7 mouse cellular contexts compared by ENCODE assay signal in genomic region chr7:12835779-12836178, GRCm38 (mm10). TPM values are rescaled to one million over a fixed set of nuclear protein-coding genes. Genes with fewer than 3 reads are reported as not detected.
A peak's percentile ranks its signal among the peaks of the same experiment; 100 is the strongest.
DNase-seq lines count a peak whose midpoint lies in the region; ATAC-seq lines count a peak whose summit lies in the region.

No protein-coding gene starts in this region.

- ATAC-seq in megakaryocyte, adult 5-6 weeks (ENCODE audit: poor library complexity, severe bottlenecking), result no peak
- no peak for ATAC-seq in forebrain, embryonic 14.5 days
- ATAC-seq in limb, embryonic 15.5 days (ENCODE audit: insufficient number of reproducible peaks, low FRiP score, low TSS enrichment, low read depth), result no peak
- no peak for ATAC-seq in stomach, embryonic 15.5 days (ENCODE audit: insufficient read depth, low FRiP score, low read depth)
- ATAC-seq in megakaryocyte progenitor cell, adult 5-6 weeks (replicated peaks; ENCODE audit: poor library complexity), result no peak

- no peak overlapping the region for H3K9ac ChIP-seq in forebrain, embryonic 14.5 days (ENCODE audit: low read length)
- no peak overlapping the region for H3K9ac ChIP-seq in limb, embryonic 15.5 days
- no peak overlapping the region for H3K9ac ChIP-seq in stomach, embryonic 15.5 days

- peaks cover 49% of the 10 kb centered on the region for H3K36me3 ChIP-seq in megakaryocyte, embryonic 14.5 days (replicated peaks; ENCODE audit: low read length)
- peaks cover 41% of the 10 kb centered on the region for H3K36me3 ChIP-seq in forebrain, embryonic 14.5 days (ENCODE audit: control insufficient read depth, insufficient read depth, low read length)
- peaks cover 45% of the 10 kb centered on the region for H3K36me3 ChIP-seq in limb, embryonic 15.5 days
- peaks cover 38% of the 10 kb centered on the region for H3K36me3 ChIP-seq in stomach, embryonic 15.5 days

- peak overlapping the region; percentile 94 for H3K4me3 ChIP-seq in megakaryocyte, embryonic 14.5 days (replicated peaks)
- peak overlapping the region; percentile 42 for H3K4me3 ChIP-seq in forebrain, embryonic 14.5 days (ENCODE audit: low read depth, low read length)
- peak overlapping the region; percentile 49 for H3K4me3 ChIP-seq in limb, embryonic 15.5 days
- peak overlapping the region; percentile 66 for H3K4me3 ChIP-seq in stomach, embryonic 15.5 days (replicated peaks)

- no peak for DNase-seq in forebrain, embryonic 14.5 days (ENCODE audit: low spot score)
- DNase-seq in layer of hippocampus, adult 11-12 months (ENCODE audit: low spot score), result no peak

- WGBS in forebrain, embryonic 14.5 days, result 98% methylated on average over 4 of the region's 4 CpGs
- 97% methylated on average over 4 of the region's 4 CpGs for WGBS in limb, embryonic 15.5 days
- 93% methylated on average over 4 of the region's 4 CpGs for WGBS in stomach, embryonic 15.5 days

- peaks cover 17% of the 10 kb centered on the region for H3K4me1 ChIP-seq in megakaryocyte, embryonic 14.5 days
- no peaks in the 10 kb centered on the region for H3K4me1 ChIP-seq in forebrain, embryonic 14.5 days (ENCODE audit: control insufficient read depth, insufficient read depth, low read length)
- H3K4me1 ChIP-seq in limb, embryonic 15.5 days, result no peaks in the 10 kb centered on the region
- H3K4me1 ChIP-seq in stomach, embryonic 15.5 days, result no peaks in the 10 kb centered on the region

- H3K27me3 ChIP-seq in megakaryocyte, embryonic 14.5 days (replicated peaks), result no peaks in the 10 kb centered on the region
- H3K27me3 ChIP-seq in forebrain, embryonic 14.5 days (replicated peaks; ENCODE audit: control insufficient read depth, insufficient read depth, low read length), result no peaks in the 10 kb centered on the region
- no peaks in the 10 kb centered on the region for H3K27me3 ChIP-seq in limb, embryonic 15.5 days
- no peaks in the 10 kb centered on the region for H3K27me3 ChIP-seq in stomach, embryonic 15.5 days (replicated peaks)

- peaks cover 31% of the 10 kb centered on the region for H3K9me3 ChIP-seq in megakaryocyte, embryonic 14.5 days
- H3K9me3 ChIP-seq in forebrain, embryonic 14.5 days (replicated peaks; ENCODE audit: control insufficient read depth, low read length), result peaks cover 39% of the 10 kb centered on the region
- peaks cover 19% of the 10 kb centered on the region for H3K9me3 ChIP-seq in limb, embryonic 15.5 days
- peaks cover 5% of the 10 kb centered on the region; the same call in 1 of the 2 replicates for H3K9me3 ChIP-seq in stomach, embryonic 15.5 days

- peak overlapping the region; percentile 49 for H3K4me2 ChIP-seq in forebrain, embryonic 14.5 days (ENCODE audit: low read length)
- peak overlapping the region; percentile 50 for H3K4me2 ChIP-seq in limb, embryonic 15.5 days
- peak overlapping the region; percentile 71 for H3K4me2 ChIP-seq in stomach, embryonic 15.5 days

- no peak overlapping the region for H3K27ac ChIP-seq in forebrain, embryonic 14.5 days (ENCODE audit: low read depth, low read length)
- no peak overlapping the region for H3K27ac ChIP-seq in limb, embryonic 15.5 days
- no peak overlapping the region for H3K27ac ChIP-seq in stomach, embryonic 15.5 days

RNA-seq across cellular contexts. Expression of gene Zfp110, which starts 1.2 kb away (rescaled TPM):
- 0.65 TPM in 1 of 2 replicates, not detected in the other for polyA plus RNA-seq in megakaryocyte, embryonic 14.5 days (2012; ENCODE audit: insufficient read depth, low replicate concordance)
- total RNA-seq in megakaryocyte, adult 5-6 weeks (2015), result 24.6 and 25.9 TPM in 2 replicates
- total RNA-seq in megakaryocyte, adult 5-6 weeks (2017), result 33.6 and 38.8 TPM in 2 replicates
- 29.7 and 38.8 TPM in 2 replicates for polyA plus RNA-seq in forebrain, embryonic 14.5 days (2014; fragmentation: Nextera tagmentation; extraction: Ambion mirVana)
- 40.7 and 41.2 TPM in 2 replicates for polyA plus RNA-seq in limb, embryonic 15.5 days (2015; fragmentation: Nextera tagmentation; extraction: Ambion mirVana)
- 32.3 and 34.4 TPM in 2 replicates for polyA plus RNA-seq in stomach, embryonic 15.5 days (2015; fragmentation: Nextera tagmentation; extraction: Ambion mirVana)
- 26.4 and 30.9 TPM in 2 replicates for total RNA-seq in megakaryocyte progenitor cell, adult 5-6 weeks (2015)
- 31.2 and 36.8 TPM in 2 replicates for total RNA-seq in megakaryocyte progenitor cell, adult 5-6 weeks (2017)

RNA-seq across cellular contexts. Expression of gene Zfp329, which starts 17.1 kb away (rescaled TPM):
- polyA plus RNA-seq in megakaryocyte, embryonic 14.5 days (2012; ENCODE audit: insufficient read depth, low replicate concordance), result not detected in 2 replicates
- 5.8 and 6.5 TPM in 2 replicates for total RNA-seq in megakaryocyte, adult 5-6 weeks (2015)
- 8.6 and 9.3 TPM in 2 replicates for total RNA-seq in megakaryocyte, adult 5-6 weeks (2017)
- polyA plus RNA-seq in forebrain, embryonic 14.5 days (2014; fragmentation: Nextera tagmentation; extraction: Ambion mirVana), result 16.1 and 23.6 TPM in 2 replicates
- polyA plus RNA-seq in limb, embryonic 15.5 days (2015; fragmentation: Nextera tagmentation; extraction: Ambion mirVana), result 11.5 and 14.6 TPM in 2 replicates
- 12.5 and 14.7 TPM in 2 replicates for polyA plus RNA-seq in stomach, embryonic 15.5 days (2015; fragmentation: Nextera tagmentation; extraction: Ambion mirVana)
- total RNA-seq in megakaryocyte progenitor cell, adult 5-6 weeks (2015), result 6.5 and 7.5 TPM in 2 replicates
- 6.2 and 7.8 TPM in 2 replicates for total RNA-seq in megakaryocyte progenitor cell, adult 5-6 weeks (2017)

RNA-seq across cellular contexts. Expression of gene Zscan18, which starts 32.3 kb away (rescaled TPM):
- polyA plus RNA-seq in megakaryocyte, embryonic 14.5 days (2012; ENCODE audit: insufficient read depth, low replicate concordance), result not detected in 2 replicates
- total RNA-seq in megakaryocyte, adult 5-6 weeks (2015), result 0.27 TPM in 1 of 2 replicates, not detected in the other
- total RNA-seq in megakaryocyte, adult 5-6 weeks (2017), result 0.04 and 0.12 TPM in 2 replicates
- 15.7 and 20.6 TPM in 2 replicates for polyA plus RNA-seq in forebrain, embryonic 14.5 days (2014; fragmentation: Nextera tagmentation; extraction: Ambion mirVana)
- 9.0 and 10.0 TPM in 2 replicates for polyA plus RNA-seq in limb, embryonic 15.5 days (2015; fragmentation: Nextera tagmentation; extraction: Ambion mirVana)
- polyA plus RNA-seq in stomach, embryonic 15.5 days (2015; fragmentation: Nextera tagmentation; extraction: Ambion mirVana), result 5.6 and 6.8 TPM in 2 replicates
- 0.95 and 2.0 TPM in 2 replicates for total RNA-seq in megakaryocyte progenitor cell, adult 5-6 weeks (2015)
- total RNA-seq in megakaryocyte progenitor cell, adult 5-6 weeks (2017), result 1.1 and 1.7 TPM in 2 replicates

RNA-seq across cellular contexts. Expression of gene Zfp128, which starts 45.2 kb away (rescaled TPM):
- polyA plus RNA-seq in megakaryocyte, embryonic 14.5 days (2012; ENCODE audit: insufficient read depth, low replicate concordance), result 0.25 TPM in 1 of 2 replicates, not detected in the other
- total RNA-seq in megakaryocyte, adult 5-6 weeks (2015), result 3.5 and 4.8 TPM in 2 replicates
- total RNA-seq in megakaryocyte, adult 5-6 weeks (2017), result 3.6 and 5.2 TPM in 2 replicates
- polyA plus RNA-seq in forebrain, embryonic 14.5 days (2014; fragmentation: Nextera tagmentation; extraction: Ambion mirVana), result 8.9 and 10.5 TPM in 2 replicates
- polyA plus RNA-seq in limb, embryonic 15.5 days (2015; fragmentation: Nextera tagmentation; extraction: Ambion mirVana), result 4.5 and 4.9 TPM in 2 replicates
- 3.4 and 3.6 TPM in 2 replicates for polyA plus RNA-seq in stomach, embryonic 15.5 days (2015; fragmentation: Nextera tagmentation; extraction: Ambion mirVana)
- total RNA-seq in megakaryocyte progenitor cell, adult 5-6 weeks (2015), result 3.2 and 5.9 TPM in 2 replicates
- total RNA-seq in megakaryocyte progenitor cell, adult 5-6 weeks (2017), result 2.0 and 2.7 TPM in 2 replicates

Comparison
In these comparisons a context has a peak if more than half of its experiments do, and no peak if none do; other contexts are left out.
1. H3K4me3 ChIP-seq: peak in every context shown above with its lines; median percentile 94 in megakaryocyte, embryonic 14.5 days; 66 in stomach, embryonic 15.5 days; 49 in limb, embryonic 15.5 days; 42 in forebrain, embryonic 14.5 days.
2. RNA of gene Zfp110, which starts 1.2 kb away (polyA plus RNA-seq): 40.7 to 41.2 TPM in limb, embryonic 15.5 days, 32.3 to 34.4 TPM in stomach, embryonic 15.5 days and 29.7 to 38.8 TPM in forebrain, embryonic 14.5 days; 0.65 TPM in megakaryocyte, embryonic 14.5 days; every median in the first group is over 10 times any median in the second.
3. RNA of gene Zfp329, which starts 17.1 kb away (polyA plus RNA-seq): 16.1 to 23.6 TPM in forebrain, embryonic 14.5 days, 11.5 to 14.6 TPM in limb, embryonic 15.5 days and 12.5 to 14.7 TPM in stomach, embryonic 15.5 days; not detected in megakaryocyte, embryonic 14.5 days; every median in the first group is over 10 times any median in the second.
4. Peak in every context shown above with its lines, with median percentiles within 50 percentile points of each other: H3K4me2 ChIP-seq.